Mouse (Mus musculus): ENCODE results near the gene Pum2. TPM values are rescaled to one million over a fixed set of nuclear protein-coding genes. Genes with fewer than 3 reads are reported as not detected.
A peak's percentile ranks its signal among the peaks of the same experiment; 100 is the strongest.

The Pum2 gene
- total and polyA plus RNA-seq, 2 experiments from 2014 or later: 35.3 to 117 TPM

DNA sequence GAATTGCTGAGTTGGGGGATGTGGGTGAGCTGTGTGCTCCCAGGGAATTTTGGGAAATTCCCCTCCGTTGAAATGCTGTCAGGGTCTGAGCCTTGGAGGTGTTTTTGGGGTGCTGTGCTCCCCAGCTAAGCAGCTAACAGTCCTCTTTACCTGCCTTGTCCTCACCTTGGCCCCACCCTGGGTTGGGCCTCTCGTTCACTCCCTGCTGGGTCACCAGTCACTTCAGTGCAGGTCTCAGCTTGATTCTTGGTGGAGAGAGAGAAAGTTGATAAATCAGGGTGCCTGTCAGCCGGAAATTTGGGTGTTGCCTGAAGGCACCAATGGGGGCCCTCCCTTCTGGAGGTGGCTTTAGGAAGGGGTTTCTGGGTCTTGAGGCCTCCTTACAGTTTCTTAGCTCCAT lies 108.6 kb downstream of the Pum2 start:
- Histone ChIP-seq H3K9me3 (ENCODE audit: low read length) (no peaks in the 10 kb centered on the region), H3K9ac (replicated peaks; ENCODE audit: low read length, poor library complexity, severe bottlenecking) (no peak overlapping the region), H3K36me3 (ENCODE audit: insufficient read depth, low read length) (no peaks in the 10 kb centered on the region), H3K4me3 (ENCODE audit: low read depth, low read length) (no peak overlapping the region), H3K27me3 (ENCODE audit: insufficient read depth, low read length) (no peaks in the 10 kb centered on the region), H3K4me2 (ENCODE audit: low read depth, low read length, poor library complexity, severe bottlenecking) (no peak overlapping the region), H3K4me1 (ENCODE audit: insufficient read depth, low read length) (no peaks in the 10 kb centered on the region), H3K27ac (ENCODE audit: low read depth, low read length) (no peak overlapping the region)
- no peak for ATAC-seq (ENCODE audit: low FRiP score)
- no peak for TF ChIP-seq CTCF (IDR thresholded peaks at IDR 0.05)
- 89% methylated on average over 3 of the region's 3 CpGs for WGBS
- no peak for DNase-seq (ENCODE audit: low spot score)

DNA sequence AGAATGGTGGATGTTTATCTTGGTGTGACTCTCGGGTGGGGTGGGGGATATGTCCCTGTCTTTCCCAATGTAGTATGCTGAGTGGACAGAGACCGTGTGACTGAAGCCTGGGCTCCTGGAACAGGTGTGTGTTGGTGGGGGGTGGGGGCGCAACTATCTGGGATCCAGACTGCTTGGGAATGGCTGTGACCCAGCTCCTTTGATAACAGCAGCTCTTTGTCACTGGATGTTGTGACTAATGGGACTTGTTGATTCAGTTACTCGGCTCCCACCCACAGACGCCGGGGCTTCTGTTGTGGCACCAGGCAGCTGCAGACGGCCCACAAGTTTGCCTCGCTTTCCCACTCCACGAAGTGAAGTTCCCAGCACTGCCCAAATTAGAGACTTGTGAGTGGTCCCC lies 110.3 kb downstream of the Pum2 start:
- Histone ChIP-seq H3K4me1 (ENCODE audit: insufficient read depth, low read length) (no peaks in the 10 kb centered on the region), H3K9ac (replicated peaks; ENCODE audit: low read length, poor library complexity, severe bottlenecking) (no peak overlapping the region), H3K4me2 (ENCODE audit: low read depth, low read length, poor library complexity, severe bottlenecking) (no peak overlapping the region), H3K9me3 (ENCODE audit: low read length) (no peaks in the 10 kb centered on the region), H3K4me3 (ENCODE audit: low read depth, low read length) (no peak overlapping the region), H3K36me3 (ENCODE audit: insufficient read depth, low read length) (no peaks in the 10 kb centered on the region), H3K27me3 (ENCODE audit: insufficient read depth, low read length) (no peaks in the 10 kb centered on the region), H3K27ac (ENCODE audit: low read depth, low read length) (no peak overlapping the region)
- DNase-seq (ENCODE audit: low spot score) (no peak), ATAC-seq (ENCODE audit: low FRiP score) (no peak)
- WGBS: 81% methylated on average over 9 of the region's 9 CpGs
- TF ChIP-seq CTCF (IDR thresholded peaks at IDR 0.05): no peak

DNA sequence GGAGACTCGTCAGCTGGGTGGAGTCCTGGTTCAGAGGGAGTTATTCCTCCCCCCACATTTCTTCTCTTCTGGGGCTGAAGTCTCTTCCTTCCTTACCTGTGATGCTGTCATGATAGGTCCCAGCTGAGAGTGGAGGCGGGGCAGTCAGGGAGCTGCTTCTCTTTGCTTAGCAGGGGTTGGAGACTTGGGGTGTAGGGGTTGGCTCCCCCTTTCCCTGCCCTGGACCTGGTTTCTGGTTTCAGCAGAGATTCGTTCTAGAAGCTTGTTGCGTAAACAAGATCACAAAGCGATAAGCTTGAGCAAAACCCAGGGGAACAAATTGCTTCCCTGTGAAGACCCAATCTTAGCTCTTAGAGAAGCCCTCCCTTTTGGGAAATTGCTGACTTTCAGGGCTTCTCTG lies 112.5 kb downstream of the Pum2 start:
- Histone ChIP-seq H3K27ac (ENCODE audit: low read depth, low read length) (no peak overlapping the region), H3K4me3 (ENCODE audit: low read depth, low read length) (no peak overlapping the region), H3K4me2 (ENCODE audit: low read depth, low read length, poor library complexity, severe bottlenecking) (no peak overlapping the region), H3K36me3 (ENCODE audit: insufficient read depth, low read length) (peaks cover 8% of the 10 kb centered on the region; the same call in 1 of the 2 replicates), H3K4me1 (ENCODE audit: insufficient read depth, low read length) (no peaks in the 10 kb centered on the region), H3K27me3 (ENCODE audit: insufficient read depth, low read length) (no peaks in the 10 kb centered on the region), H3K9me3 (ENCODE audit: low read length) (no peaks in the 10 kb centered on the region), H3K9ac (replicated peaks; ENCODE audit: low read length, poor library complexity, severe bottlenecking) (no peak overlapping the region)
- ATAC-seq (ENCODE audit: low FRiP score): no peak
- WGBS: 85% methylated on average over 5 of the region's 5 CpGs
- TF ChIP-seq CTCF (IDR thresholded peaks at IDR 0.05): no peak
- DNase-seq (ENCODE audit: low spot score): no peak

DNA sequence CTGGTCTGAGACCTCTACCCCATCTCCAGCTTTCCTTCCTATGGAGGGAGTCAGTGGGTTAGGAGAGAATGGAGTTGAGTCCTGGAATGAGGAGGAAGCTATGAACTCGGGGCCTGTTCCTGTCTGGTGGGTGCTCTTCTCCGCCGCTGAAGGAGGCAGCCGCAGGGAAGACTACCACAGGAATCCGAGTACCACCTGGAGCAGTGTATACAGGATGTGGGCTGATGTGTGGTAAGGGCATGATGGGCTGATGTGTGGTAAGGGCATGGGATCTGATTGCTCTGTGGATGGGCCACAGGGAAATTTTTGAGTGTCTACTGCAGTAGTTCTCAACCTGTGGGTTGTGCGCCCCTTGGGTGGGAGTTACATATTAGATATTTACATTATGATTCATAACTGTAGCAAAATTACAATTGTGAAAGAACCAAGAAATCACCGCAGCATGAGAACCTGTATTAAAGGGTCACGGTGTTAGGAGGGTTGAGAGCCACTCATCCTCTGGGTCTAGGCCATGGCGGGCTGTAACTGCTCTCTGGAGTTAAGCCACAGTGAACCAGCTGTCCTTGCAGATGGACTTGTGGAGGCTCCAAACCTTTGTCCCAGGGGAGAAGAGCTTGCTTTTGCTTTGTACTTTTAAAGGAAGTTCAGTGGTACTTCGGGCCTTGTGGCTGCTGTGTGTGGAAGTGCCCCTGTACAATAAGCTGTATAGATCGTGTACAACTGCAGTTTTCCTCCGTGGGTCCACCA lies 113.2 kb downstream of the Pum2 start:
- DNase-seq (ENCODE audit: low spot score) (peak; percentile 42), ATAC-seq (ENCODE audit: low FRiP score) (no peak)
- H3K27me3 ChIP-seq (ENCODE audit: insufficient read depth, low read length): no peaks in the 10 kb centered on the region
- no peak overlapping the region for H3K4me3 ChIP-seq (ENCODE audit: low read depth, low read length)
- no peak overlapping the region for H3K27ac ChIP-seq (ENCODE audit: low read depth, low read length)
- H3K4me1 ChIP-seq (ENCODE audit: insufficient read depth, low read length): no peaks in the 10 kb centered on the region
- TF ChIP-seq CTCF (IDR thresholded peaks at IDR 0.05): no peak
- 89% methylated on average over 12 of the region's 12 CpGs for WGBS
- H3K36me3 ChIP-seq (ENCODE audit: insufficient read depth, low read length): peaks cover 8% of the 10 kb centered on the region; the same call in 1 of the 2 replicates
- H3K9me3 ChIP-seq (ENCODE audit: low read length): no peaks in the 10 kb centered on the region
- H3K4me2 ChIP-seq (ENCODE audit: low read depth, low read length, poor library complexity, severe bottlenecking): no peak overlapping the region
- no peak overlapping the region for H3K9ac ChIP-seq (replicated peaks; ENCODE audit: low read length, poor library complexity, severe bottlenecking)

DNA sequence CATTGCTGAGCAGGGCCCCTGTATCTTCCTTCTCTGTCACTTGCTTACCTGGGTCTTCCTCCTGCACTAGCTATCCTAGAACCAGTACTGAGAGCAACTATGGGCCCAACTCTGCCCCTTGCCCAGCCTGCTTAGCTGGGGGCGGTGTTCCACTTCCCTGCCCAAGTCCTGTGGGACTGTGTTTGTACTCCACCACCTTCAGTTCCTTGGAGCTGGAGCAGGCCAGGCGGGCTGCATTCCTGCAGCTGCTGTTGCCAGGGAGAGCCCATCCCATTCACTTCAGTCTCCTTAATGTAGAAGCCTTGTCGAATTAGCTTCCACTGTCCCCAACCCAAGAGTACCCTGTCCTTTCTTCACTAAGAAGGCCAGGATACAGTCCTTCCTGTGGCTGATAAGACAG lies 114.5 kb downstream of the Pum2 start:
- Histone ChIP-seq H3K36me3 (ENCODE audit: insufficient read depth, low read length) (peaks cover 8% of the 10 kb centered on the region; the same call in 1 of the 2 replicates), H3K27me3 (ENCODE audit: insufficient read depth, low read length) (no peaks in the 10 kb centered on the region), H3K9me3 (ENCODE audit: low read length) (no peaks in the 10 kb centered on the region), H3K4me2 (ENCODE audit: low read depth, low read length, poor library complexity, severe bottlenecking) (no peak overlapping the region), H3K27ac (ENCODE audit: low read depth, low read length) (no peak overlapping the region), H3K9ac (replicated peaks; ENCODE audit: low read length, poor library complexity, severe bottlenecking) (no peak overlapping the region), H3K4me3 (ENCODE audit: low read depth, low read length) (no peak overlapping the region), H3K4me1 (ENCODE audit: insufficient read depth, low read length) (no peaks in the 10 kb centered on the region)
- WGBS: 42% methylated on average over 3 of the region's 3 CpGs
- TF ChIP-seq CTCF (IDR thresholded peaks at IDR 0.05): no peak
- no peak for ATAC-seq (ENCODE audit: low FRiP score)
- DNase-seq (ENCODE audit: low spot score): no peak

DNA sequence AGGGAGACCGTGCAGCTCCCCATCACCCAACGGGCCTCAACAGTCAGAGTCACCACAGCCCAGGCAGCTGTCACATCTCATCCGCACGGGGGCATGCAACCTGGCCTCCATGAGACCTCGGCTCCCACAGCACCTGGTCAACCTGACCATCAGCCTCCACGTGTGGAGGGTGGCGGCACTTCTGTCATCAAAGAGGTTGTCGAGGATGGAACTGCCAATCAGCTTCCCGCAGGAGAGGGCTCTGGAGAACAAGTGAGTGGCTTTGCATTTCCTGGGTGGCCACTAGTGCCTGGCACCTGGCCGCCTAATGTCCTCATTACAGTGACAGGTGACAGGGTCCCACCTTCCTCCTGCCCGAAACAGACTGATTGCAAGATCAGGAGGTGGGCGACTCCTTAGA lies 116.7 kb downstream of the Pum2 start:
- Histone ChIP-seq H3K36me3 (ENCODE audit: insufficient read depth, low read length) (peaks cover 8% of the 10 kb centered on the region; the same call in 1 of the 2 replicates), H3K27ac (ENCODE audit: low read depth, low read length) (no peak overlapping the region), H3K9ac (replicated peaks; ENCODE audit: low read length, poor library complexity, severe bottlenecking) (no peak overlapping the region), H3K4me3 (ENCODE audit: low read depth, low read length) (no peak overlapping the region), H3K4me1 (ENCODE audit: insufficient read depth, low read length) (no peaks in the 10 kb centered on the region), H3K4me2 (ENCODE audit: low read depth, low read length, poor library complexity, severe bottlenecking) (no peak overlapping the region), H3K27me3 (ENCODE audit: insufficient read depth, low read length) (no peaks in the 10 kb centered on the region), H3K9me3 (ENCODE audit: low read length) (no peaks in the 10 kb centered on the region; the same call in 1 of the 2 replicates)
- no peak for DNase-seq (ENCODE audit: low spot score)
- no peak for ATAC-seq (ENCODE audit: low FRiP score)
- WGBS: 95% methylated on average over 12 of the region's 12 CpGs
- no peak for TF ChIP-seq CTCF (IDR thresholded peaks at IDR 0.05)
